Mouse (Mus musculus): Measurements from ENCODE around the gene Tm9sf4.

DNA sequence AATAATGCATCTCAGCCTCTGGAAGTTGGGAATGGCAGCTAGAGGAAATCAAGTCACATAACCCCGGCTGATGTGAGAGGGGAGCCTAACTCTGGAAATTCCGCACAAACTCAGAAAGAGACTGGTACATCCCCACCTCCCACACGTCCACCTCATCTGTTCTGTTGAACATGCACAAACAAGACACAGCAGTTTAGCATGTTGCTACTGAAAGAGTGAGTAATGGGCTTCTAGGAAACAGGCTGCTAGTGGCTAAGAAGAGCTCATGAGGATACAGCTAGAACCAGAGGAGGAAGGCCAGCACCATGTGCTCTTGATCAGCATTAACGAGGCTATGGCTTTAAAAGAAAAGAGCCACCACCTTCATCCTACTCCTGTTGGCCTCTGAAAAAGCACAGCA lies 76.8 kb downstream of the Tm9sf4 start:
- no peak for TF ChIP-seq CTCF (IDR thresholded peaks at IDR 0.05; ENCODE audit: control insufficient read depth, insufficient read depth, low read length)
- TF ChIP-seq POLR2A (IDR thresholded peaks at IDR 0.05; ENCODE audit: borderline replicate concordance, control insufficient read depth, low read depth, low read length), result no peak
